Mouse (Mus musculus) hindbrain, embryonic 11.5 days (tissue): ENCODE data around the gene Cbll1. TPM values are rescaled to one million over a fixed set of nuclear protein-coding genes. Genes with fewer than 3 reads are reported as not detected.

Experiments
- polyA plus RNA-seq: library from polyadenylated mRNA; unstranded; fragments of >200 nt; fragmentation: Nextera tagmentation; extraction: Ambion mirVana; gene quantifications from 2 replicates; pipeline ENCODE4 v1.2.1, GENCODE M21; 2014

Cbll1 gene
- polyA plus RNA-seq, 1 experiment from 2014 or later, result 25.3 TPM

Other genes with a start within 250 kb of the Cbll1 start
- gene Lamb1, start 234.4 kb downstream of the Cbll1 start, polyA plus RNA-seq, result 21.2 and 21.7 TPM in 2 replicates
- gene Dld, start 148.2 kb downstream of the Cbll1 start, polyA plus RNA-seq, result 165 and 170 TPM in 2 replicates
- gene Slc26a3, start 108.7 kb downstream of the Cbll1 start, polyA plus RNA-seq, result 0.09 TPM in 1 of 2 replicates, not detected in the other
- 0.07 TPM in 1 of 2 replicates, not detected in the other for gene Slc26a4, start 60.4 kb upstream of the Cbll1 start, polyA plus RNA-seq
- gene Bcap29, start 135.0 kb upstream of the Cbll1 start, polyA plus RNA-seq, result 27.3 and 30.6 TPM in 2 replicates
- 9.3 and 13.2 TPM in 2 replicates for gene Dus4l, start 155.2 kb upstream of the Cbll1 start, polyA plus RNA-seq
- 41.1 TPM in 2 replicates for gene Cog5, start 155.3 kb upstream of the Cbll1 start, polyA plus RNA-seq
- gene Gpr22, start 214.3 kb upstream of the Cbll1 start, polyA plus RNA-seq, result 11.0 and 12.7 TPM in 2 replicates